Mouse (Mus musculus) gastrocnemius, adult 2 months (tissue): Measurements from ENCODE around the gene Plp2. TPM values are rescaled to one million over a fixed set of nuclear protein-coding genes. Genes with fewer than 3 reads are reported as not detected.
"Not testable (repeated sequence)": the region's sequence is repeated elsewhere in the genome, so short reads cannot be mapped to it uniquely, and the experiment has no call there.

Source experiments
- DNase-seq: peaks from one replicate; pipeline ENCODE4 v3.0.0; 2022
- H3K27ac ChIP-seq: fragments of 200-600 bp; 2 replicates; pipeline ENCODE4 v1.8.1; 2022; ENCODE audit warnings: mild to moderate bottlenecking
- H3K4me3 ChIP-seq: fragments of 200-600 bp; 2 replicates; pipeline ENCODE4 v1.8.1; 2022; ENCODE audit warnings: mild to moderate bottlenecking, moderate library complexity
- CTCF ChIP-seq: fragments of 200-600 bp; IDR thresholded peaks from 2 replicates; pipeline ENCODE4 v1.8.1; 2022; ENCODE audit warnings: antibody characterized with exemption, mild to moderate bottlenecking, moderate library complexity
- intact Hi-C: fragments of 180-260 bp; cut with DNase I; formaldehyde crosslinking; loops from one replicate; pipeline ENCODE4 v1.15.1; 2025
- long read RNA-seq, 2 experiments: library from polyadenylated mRNA; stranded (forward); transcript quantifications; one replicate each; pipeline ENCODE4 v2.0.0; 2021
- total RNA-seq, 2 experiments: library from RNA; stranded (reverse); gene quantifications; 2 replicates each; pipeline ENCODE4 v1.2.3; 2021

The Plp2 gene
- total RNA-seq: 10 to 100 TPM; 23.8 to 42.7 TPM
- long read RNA-seq, experiment 1, transcript Plp2-201 (5 exons, 1,157 nt): major isoform, 9 of 9 reads
- long read RNA-seq, experiment 1, partial matches to known transcripts: 0 of 9 reads
- long read RNA-seq, experiment 1, other reads (novel, unspliced or antisense): 0 of 9 reads
- long read RNA-seq, experiment 2, transcript Plp2-201 (5 exons, 1,157 nt): major isoform, 19 of 20 reads
- long read RNA-seq, experiment 2, partial matches to known transcripts: 0 of 20 reads
- long read RNA-seq, experiment 2, other reads (novel, unspliced or antisense): 1 of 20 reads

- no peak for TF ChIP-seq CTCF
- DNase-seq: peak; percentile 70
- H3K4me3 ChIP-seq: peak within 1 kb of the TSS; percentile 78
- intact Hi-C loops: no loop called here
- peak within 1 kb of the TSS; percentile 88 for H3K27ac ChIP-seq
Observed at GRCm38 (mm10) chrX:7670921-7671623, at the start of gene Plp2. Plp2 (minus strand) TSS chrX:7671390.

GRCm38 (mm10) chrX:7716058-7716457 lies 44.9 kb upstream of the Plp2 start:
- H3K4me3 ChIP-seq, intact Hi-C loops, DNase-seq, H3K27ac ChIP-seq: not testable (repeated sequence)
- TF ChIP-seq CTCF: peak; percentile 22; the same call in 1 of the 2 replicates

GRCm38 (mm10) chrX:7714135-7714899 lies 43.1 kb upstream of the Plp2 start, which contains the start of gene Wdr45:
Wdr45 (plus strand) TSS chrX:7714333.
- H3K4me3 ChIP-seq: peak within 1 kb of the TSS; percentile 70
- intact Hi-C loops: not testable (repeated sequence)
- DNase-seq: peak; percentile 95
- H3K27ac ChIP-seq: peak within 1 kb of the TSS; percentile 90

- peak overlapping the region; percentile 78 for H3K27ac ChIP-seq
- intact Hi-C loops, DNase-seq: not testable (repeated sequence)
Observed at GRCm38 (mm10) chrX:7713764-7714134, 42.6 kb upstream of the Plp2 start.

GRCm38 (mm10) chrX:7696954-7697381 lies 25.8 kb upstream of the Plp2 start, which contains the start of gene Gpkow:
Gpkow (plus strand) TSS chrX:7697131.
- Histone ChIP-seq H3K4me3 (peak within 1 kb of the TSS; percentile 81), H3K27ac (peak within 1 kb of the TSS; percentile 89)
- no peak for TF ChIP-seq CTCF
- peak; percentile 82 for DNase-seq
- intact Hi-C loops: loop anchor here (10.0 kb wide), 1 partner anchor 122 kb away; the partner anchor contains the start of genes Foxp3 and Ppp1r3f

More at GRCm38 (mm10) chrX:7713764-7714134, 42.6 kb upstream of the Plp2 start:
- peak overlapping the region; percentile 70 for H3K4me3 ChIP-seq

- no peak for DNase-seq
- H3K27ac ChIP-seq: peak overlapping the region; percentile 28
- no peak for TF ChIP-seq CTCF
- H3K4me3 ChIP-seq: peak overlapping the region; percentile 81
- intact Hi-C loops: loop anchor here (10.0 kb wide), 1 partner anchor 122 kb away; the partner anchor contains the start of genes Foxp3 and Ppp1r3f
Observed at GRCm38 (mm10) chrX:7696520-7696919, 25.3 kb upstream of the Plp2 start.

- Histone ChIP-seq H3K27ac (no peak overlapping the region), H3K4me3 (no peak overlapping the region)
- intact Hi-C loops: loop anchor here (5.0 to 10.0 kb wide), 3 partner anchors 46 to 271 kb away; partner anchors contain the start of genes Foxp3 and Ppp1r3f
- DNase-seq: peak; percentile 31
- TF ChIP-seq CTCF: peak; percentile 68
Observed at GRCm38 (mm10) chrX:7692862-7693261, 21.7 kb upstream of the Plp2 start.

GRCm38 (mm10) chrX:7690486-7690885 lies 19.3 kb upstream of the Plp2 start:
- no peak for TF ChIP-seq CTCF
- no peak overlapping the region for H3K4me3 ChIP-seq
- no peak for DNase-seq
- intact Hi-C loops: loop anchor here (5.0 to 10.0 kb wide), 3 partner anchors 43 to 268 kb away; partner anchors contain the start of genes Foxp3 and Ppp1r3f
- H3K27ac ChIP-seq: peak overlapping the region; percentile 17; the same call in 1 of the 2 replicates

- H3K4me3 ChIP-seq: no peak overlapping the region
- no peak overlapping the region for H3K27ac ChIP-seq
- DNase-seq: no peak
- no peak for TF ChIP-seq CTCF
- intact Hi-C loops: no loop called here
Observed at GRCm38 (mm10) chrX:7688321-7688720, 17.1 kb upstream of the Plp2 start.

GRCm38 (mm10) chrX:7680864-7681263 lies 9.7 kb upstream of the Plp2 start, which contains the start of gene Magix:
Magix (minus strand) TSS chrX:7681251.
- H3K4me3 ChIP-seq: peak within 1 kb of the TSS; percentile 75

GRCm38 (mm10) chrX:7680057-7680412 lies 8.8 kb upstream of the Plp2 start:
- DNase-seq: no peak
- TF ChIP-seq CTCF: no peak
- Histone ChIP-seq H3K4me3 (peak overlapping the region; percentile 75), H3K27ac (peak overlapping the region; percentile 90)
- intact Hi-C loops: no loop called here

More at GRCm38 (mm10) chrX:7680864-7681263, 9.7 kb upstream of the Plp2 start, which contains the start of gene Magix:
- DNase-seq: peak; percentile 76
- peak within 1 kb of the TSS; percentile 90 for H3K27ac ChIP-seq
- TF ChIP-seq CTCF: no peak
- intact Hi-C loops: no loop called here

GRCm38 (mm10) chrX:7679405-7680056 lies 8.3 kb upstream of the Plp2 start:
- Histone ChIP-seq H3K4me3 (peak overlapping the region; percentile 75), H3K27ac (peak overlapping the region; percentile 90)
- intact Hi-C loops: no loop called here
- TF ChIP-seq CTCF: peak; percentile 93
- peak; percentile 95 for DNase-seq
